Mouse (Mus musculus): Measurements from ENCODE around the gene Zc2hc1c. TPM values are rescaled to one million over a fixed set of nuclear protein-coding genes. Genes with fewer than 3 reads are reported as not detected.

Gene Zc2hc1c
- polyA plus RNA-seq, 1 experiment from 2014 or later: 0.93 TPM

DNA sequence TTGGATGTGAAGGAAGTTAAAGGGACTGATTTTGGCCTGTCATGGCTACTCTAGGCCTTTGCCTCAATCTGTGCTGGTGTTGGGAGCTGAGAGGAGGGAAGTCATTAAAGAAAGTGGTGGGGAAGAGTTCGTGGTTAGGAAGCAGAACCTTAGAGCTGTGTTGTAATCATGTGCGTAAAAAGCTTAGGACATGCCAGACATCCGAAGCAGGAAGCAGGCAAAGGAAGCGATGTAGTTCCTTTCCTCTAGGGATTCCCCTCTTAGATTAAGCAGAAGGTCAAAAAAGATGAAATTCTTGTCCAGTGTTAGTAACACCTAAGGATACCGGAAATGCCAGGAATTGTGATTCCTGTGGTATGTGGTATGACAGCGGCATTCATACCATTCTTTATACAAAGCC is 59.9 kb downstream of the Zc2hc1c start:
- H3K27ac ChIP-seq (replicated peaks): no peak overlapping the region
- no peak overlapping the region for H3K4me2 ChIP-seq (replicated peaks; ENCODE audit: low read depth)
- TF ChIP-seq EP300 (optimal IDR thresholded peaks at IDR 0.05) (no peak), CTCF (IDR thresholded peaks at IDR 0.05; ENCODE audit: low read depth) (no peak)
- H3K9me3 ChIP-seq (ENCODE audit: control insufficient read depth, low read length): no peaks in the 10 kb centered on the region
- peaks cover 6% of the 10 kb centered on the region; the same call in 1 of the 2 replicates for H3K36me3 ChIP-seq (ENCODE audit: control insufficient read depth, insufficient read depth, low read length)
- DNase-seq (ENCODE audit: low spot score) (no peak), ATAC-seq (ENCODE audit: low FRiP score, low TSS enrichment) (no peak)
- WGBS: 77% methylated on average over 6 of the region's 6 CpGs
- H3K4me3 ChIP-seq (ENCODE audit: low read depth, low read length): no peak overlapping the region
- no peaks in the 10 kb centered on the region; the same call in 1 of the 2 replicates for H3K4me1 ChIP-seq (replicated peaks; ENCODE audit: control insufficient read depth, insufficient read depth)
- no peaks in the 10 kb centered on the region for H3K27me3 ChIP-seq (ENCODE audit: control insufficient read depth, insufficient read depth, low read length)
- no peak overlapping the region for H3K9ac ChIP-seq (ENCODE audit: low read length)

Small RNA genes lying within 50 kb of the gene (microRNA-seq; reads per million reads assigned to microRNA genes)
- not detected for gene Mir6938

Other genes with a start within 250 kb of the Zc2hc1c start
- gene Prox2, start 177.8 kb upstream of the Zc2hc1c start, polyA plus RNA-seq (2015; fragmentation: Nextera tagmentation; extraction: Ambion mirVana): 1.5 and 1.9 TPM in 2 replicates
- gene Dlst, start 177.8 kb upstream of the Zc2hc1c start, polyA plus RNA-seq (2015; fragmentation: Nextera tagmentation; extraction: Ambion mirVana): 63.2 and 70.2 TPM in 2 replicates
- gene Rps6kl1, start 137.3 kb upstream of the Zc2hc1c start, polyA plus RNA-seq (2015; fragmentation: Nextera tagmentation; extraction: Ambion mirVana): 0.65 and 0.75 TPM in 2 replicates
- gene Pgf, start 110.8 kb upstream of the Zc2hc1c start, polyA plus RNA-seq (2015; fragmentation: Nextera tagmentation; extraction: Ambion mirVana): 3.0 and 3.5 TPM in 2 replicates
- gene Eif2b2, start 69.1 kb upstream of the Zc2hc1c start, polyA plus RNA-seq (2015; fragmentation: Nextera tagmentation; extraction: Ambion mirVana): 50.8 and 58.7 TPM in 2 replicates
- 3.0 and 3.2 TPM in 2 replicates for gene Mlh3, start 18.0 kb upstream of the Zc2hc1c start, polyA plus RNA-seq (2015; fragmentation: Nextera tagmentation; extraction: Ambion mirVana)
- gene Acyp1, start 153 bp upstream of the Zc2hc1c start, polyA plus RNA-seq (2015; fragmentation: Nextera tagmentation; extraction: Ambion mirVana): 33.6 and 35.9 TPM in 2 replicates
- gene Nek9, start 50.8 kb downstream of the Zc2hc1c start, polyA plus RNA-seq (2015; fragmentation: Nextera tagmentation; extraction: Ambion mirVana): 7.2 and 8.1 TPM in 2 replicates
- 351 and 370 TPM in 2 replicates for gene Tmed10, start 86.3 kb downstream of the Zc2hc1c start, polyA plus RNA-seq (2015; fragmentation: Nextera tagmentation; extraction: Ambion mirVana)
- gene Fos, start 185.3 kb downstream of the Zc2hc1c start, polyA plus RNA-seq (2015; fragmentation: Nextera tagmentation; extraction: Ambion mirVana): 18.2 and 23.2 TPM in 2 replicates